Mouse (Mus musculus) heart, postnatal 25 days (tissue): ENCODE measurements around the gene Dnaja1. TPM values are rescaled to one million over a fixed set of nuclear protein-coding genes. Genes with fewer than 3 reads are reported as not detected.

Experiments used
- DNase-seq: peaks from one replicate; pipeline ENCODE4 v3.0.0; 2022; ENCODE audit warnings: low spot score
- intact Hi-C: fragments of 180-260 bp; cut with DNase I; formaldehyde crosslinking; loops from one replicate; pipeline ENCODE4 v1.15.1; 2025
- total RNA-seq, 2 experiments: library from RNA; stranded (reverse); gene quantifications; 2 replicates each; pipeline ENCODE4 v1.2.3; 2021

Gene Dnaja1
- 100 to 1,000 TPM in 1 of 2 experiments, 10 to 100 TPM in 1; 62.4 to 109 TPM for total RNA-seq

DNA sequence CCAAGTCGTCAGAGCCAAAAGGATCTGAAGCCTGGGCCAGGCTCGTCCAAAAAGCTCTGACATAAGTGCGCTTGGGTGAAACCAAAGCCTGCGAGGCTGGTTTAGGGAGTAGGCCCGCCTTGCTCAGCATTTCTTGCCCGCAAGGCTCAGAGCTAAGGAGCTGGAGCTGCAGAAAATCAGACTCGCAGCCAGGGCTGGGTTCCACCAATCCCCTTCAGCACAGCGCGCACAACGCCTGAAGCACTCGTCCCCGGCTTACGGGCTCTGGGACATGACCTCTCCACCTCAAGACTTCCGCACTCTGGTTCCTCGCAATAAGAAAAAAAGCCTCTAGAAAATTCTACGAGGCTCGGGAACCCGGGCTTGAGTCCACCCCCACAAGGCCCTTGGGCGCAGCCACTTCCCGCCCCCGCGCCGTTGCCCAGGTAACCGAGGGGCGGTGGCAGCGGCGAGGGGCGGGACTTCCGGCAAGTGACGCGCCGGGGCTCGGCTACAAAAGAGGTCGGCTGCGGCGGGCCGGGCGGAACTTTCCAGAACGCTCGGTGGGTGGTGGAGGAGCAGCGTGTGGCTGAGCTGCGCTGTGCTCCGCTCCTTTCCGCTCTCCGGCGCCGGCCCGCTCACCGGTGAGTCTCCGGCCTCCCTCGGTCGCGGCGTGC, at the start of gene Dnaja1:
TSS of gene Dnaja1 (plus strand) at position 140 of the 656 bp plus-strand sequence.
- intact Hi-C loops: loop anchor here (1.0 kb wide), 1 partner anchor 19 kb away; the partner anchor contains the start of gene Aptx
- peak; percentile 92 for DNase-seq

DNA sequence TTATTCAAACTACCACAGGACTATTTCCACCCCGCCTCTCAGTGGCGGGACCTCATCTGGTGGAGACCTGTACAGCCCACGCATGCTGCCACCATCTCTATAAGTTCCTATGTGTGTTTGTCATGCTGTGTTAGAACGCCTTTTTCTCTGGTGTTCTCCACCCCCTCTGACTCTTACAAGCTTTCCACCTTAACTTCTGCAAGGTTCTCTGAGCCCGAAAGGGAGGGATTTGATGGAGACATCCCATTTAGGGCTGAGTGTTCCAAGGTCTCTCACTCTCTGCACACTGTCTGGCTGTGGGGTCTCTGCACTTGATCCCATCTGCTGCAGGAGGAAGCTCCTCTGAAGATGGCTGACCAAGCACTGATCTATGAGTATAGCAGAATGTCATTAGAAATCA, 48.4 kb upstream of the Dnaja1 start:
- intact Hi-C loops: no loop called here
- no peak for DNase-seq

DNA sequence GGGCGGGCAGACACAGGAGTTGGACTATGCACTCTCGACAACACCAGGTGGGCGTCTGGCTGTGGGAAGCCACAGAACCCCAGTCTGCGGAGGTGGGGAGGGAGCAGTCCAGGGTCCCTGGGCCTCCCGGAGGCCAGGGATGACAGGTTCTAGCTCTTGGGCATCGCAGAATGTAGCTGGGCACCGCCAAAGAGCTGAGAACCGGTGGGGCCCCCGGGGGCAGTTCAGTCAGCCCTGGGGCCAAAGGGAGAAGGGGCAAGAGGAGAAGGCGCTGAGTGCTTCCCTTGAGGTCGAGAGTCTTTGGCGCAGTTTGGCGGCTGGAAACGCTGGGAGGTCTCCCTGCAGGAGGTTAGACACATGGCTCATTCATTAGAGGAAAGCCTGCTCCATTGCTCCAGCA, 45.6 kb upstream of the Dnaja1 start:
- intact Hi-C loops: no loop called here
- DNase-seq: no peak

DNA sequence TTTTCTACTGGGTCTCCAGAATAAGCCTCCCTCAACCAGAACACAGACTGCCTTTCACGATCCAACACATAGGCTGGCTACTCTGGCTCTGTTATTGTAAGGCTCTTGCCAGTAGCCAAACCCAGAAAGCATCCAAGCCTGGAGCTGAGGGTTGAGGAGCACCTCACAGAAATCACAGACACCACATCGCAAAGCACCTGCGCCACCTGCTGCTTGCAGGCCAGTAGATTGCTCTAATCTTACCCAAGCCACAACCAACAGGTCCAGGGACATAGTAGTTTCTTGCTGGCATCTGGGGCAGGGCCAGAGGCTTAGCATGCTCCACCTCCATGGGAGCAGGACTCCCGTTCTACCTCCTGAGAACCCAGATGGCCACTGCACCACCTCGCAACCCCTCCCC, 44.8 kb upstream of the Dnaja1 start:
- intact Hi-C loops: no loop called here
- DNase-seq: no peak

- intact Hi-C loops: loop anchor here (1.0 to 5.0 kb wide), 2 partner anchors 379 to 538 kb away; partner anchors contain the start of gene Aco1
- DNase-seq: no peak
Observed at GRCm38 (mm10) chr4:40680250-40680860, 41.6 kb upstream of the Dnaja1 start.

DNA sequence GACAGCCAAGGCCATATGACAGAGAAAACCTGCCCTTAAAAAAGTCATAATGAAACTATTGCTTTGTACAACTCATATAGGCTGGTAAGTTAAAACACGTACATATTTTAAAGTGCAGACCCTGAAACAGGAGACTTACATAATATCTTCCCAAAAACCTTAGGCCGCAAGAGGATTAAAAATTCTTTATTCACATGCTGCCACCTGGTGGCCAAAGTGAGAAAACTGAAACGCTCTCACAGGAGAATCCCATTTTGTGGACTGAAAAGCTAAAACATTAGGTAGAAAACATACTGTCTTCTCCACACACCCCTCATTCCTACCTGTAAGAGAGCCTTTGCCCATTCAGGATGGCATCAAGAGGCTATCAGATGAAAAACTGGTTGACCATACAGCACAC, 40.0 kb upstream of the Dnaja1 start:
- intact Hi-C loops: loop anchor here (5.0 kb wide), 1 partner anchor 540 kb away; the partner anchor contains the start of gene Aco1
- DNase-seq: no peak

GRCm38 (mm10) chr4:40682359-40682758, 39.6 kb upstream of the Dnaja1 start:
- intact Hi-C loops: loop anchor here (5.0 kb wide), 1 partner anchor 540 kb away; the partner anchor contains the start of gene Aco1
- DNase-seq: no peak

GRCm38 (mm10) chr4:40683306-40683705, 38.6 kb upstream of the Dnaja1 start:
- intact Hi-C loops: loop anchor here (5.0 kb wide), 1 partner anchor 541 kb away; the partner anchor contains the start of gene Aco1
- DNase-seq: no peak

DNA sequence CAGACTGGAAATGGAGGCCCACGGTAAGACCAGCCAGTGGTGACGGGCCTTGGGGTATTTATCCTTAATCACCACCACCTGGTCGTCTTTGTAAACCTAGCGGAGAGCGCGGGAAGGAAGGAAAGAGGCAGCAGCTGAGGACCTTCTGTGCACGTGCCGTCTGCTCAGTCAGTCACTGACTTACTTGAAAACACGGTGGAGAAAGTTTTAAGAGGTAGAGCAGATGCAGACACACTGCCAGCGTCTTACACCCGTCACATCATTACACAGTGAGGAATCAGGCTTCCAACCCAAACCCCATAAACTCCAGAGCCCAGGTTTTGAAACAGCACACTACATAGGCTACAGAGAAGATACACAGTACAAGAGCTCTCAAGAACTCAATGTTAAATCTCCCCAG, 30.9 kb upstream of the Dnaja1 start:
- intact Hi-C loops: no loop called here
- DNase-seq: no peak

- no peak for DNase-seq
- intact Hi-C loops: no loop called here
Observed at GRCm38 (mm10) chr4:40697059-40697458, 24.9 kb upstream of the Dnaja1 start.

GRCm38 (mm10) chr4:40700216-40700615, 21.7 kb upstream of the Dnaja1 start:
- DNase-seq: no peak
- intact Hi-C loops: no loop called here

DNA sequence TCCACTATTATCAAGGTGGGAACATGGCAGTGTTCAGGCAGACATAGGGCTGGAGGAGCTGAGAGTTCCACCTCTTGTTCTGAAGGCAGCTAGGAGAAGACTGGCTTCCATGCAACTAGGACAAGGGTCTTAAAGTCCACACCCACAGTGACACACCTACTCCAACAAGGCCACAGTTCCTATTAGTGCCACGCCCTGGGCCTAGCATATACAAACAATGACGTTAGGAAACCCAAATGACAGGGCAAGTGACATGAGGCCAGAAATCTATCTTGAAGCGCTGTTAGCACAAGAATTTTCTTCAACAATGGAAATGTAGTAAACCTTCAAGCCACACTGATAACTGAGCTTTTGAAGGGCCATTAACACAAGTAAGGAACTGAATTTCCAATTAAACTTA, 20.2 kb upstream of the Dnaja1 start:
- intact Hi-C loops: no loop called here

DNA sequence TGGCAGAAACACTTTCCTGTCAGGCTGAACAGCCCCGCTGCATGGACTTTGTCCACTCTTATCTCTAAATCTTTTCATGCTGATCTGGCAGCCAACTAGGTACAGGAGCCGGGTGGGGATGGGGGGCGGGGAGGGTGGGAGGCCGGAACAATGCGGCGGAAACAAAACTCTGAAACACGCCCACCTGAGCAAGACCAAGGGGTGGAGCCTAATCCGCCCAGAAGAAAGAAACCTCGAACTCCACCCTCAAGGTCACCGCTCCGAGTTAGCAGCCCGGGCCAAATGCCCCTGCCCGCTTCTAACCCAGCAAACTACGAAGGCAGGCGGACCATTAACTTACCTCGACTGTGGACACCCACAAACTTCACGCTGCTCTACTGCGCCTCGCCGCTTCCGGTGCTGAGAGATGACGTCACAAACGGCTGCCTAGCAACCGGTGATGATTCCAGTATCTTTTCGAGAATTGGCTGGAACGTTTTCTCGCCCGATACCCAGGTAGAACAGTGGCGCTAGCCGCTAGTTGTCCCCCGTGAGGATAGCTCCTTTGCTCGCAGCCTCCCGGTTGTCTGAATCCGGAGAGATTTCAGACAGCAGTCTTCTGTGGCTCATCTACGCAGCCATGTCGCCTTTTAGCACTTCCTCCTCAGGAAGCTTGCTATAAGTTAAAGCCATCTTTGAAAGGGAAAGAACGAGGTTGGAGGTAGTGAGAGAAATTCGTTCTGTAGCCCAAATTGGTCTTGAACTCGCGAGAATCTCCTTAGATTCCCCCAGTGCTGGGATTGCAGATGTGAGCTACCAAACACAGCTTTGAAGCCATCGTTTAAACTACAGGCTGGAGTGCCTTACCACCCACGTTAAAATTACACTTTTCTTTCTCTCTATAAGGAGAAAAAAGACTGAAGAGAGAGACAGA, 18.9 kb upstream of the Dnaja1 start, which contains the start of gene Aptx:
TSS of gene Aptx (minus strand) at position 398 of the 913 bp plus-strand sequence.
- intact Hi-C loops: loop anchor here (1.0 kb wide), 1 partner anchor 19 kb away; the partner anchor contains the start of gene Dnaja1
- DNase-seq: peak; percentile 89

More for the DNA sequence above, 20.2 kb upstream of the Dnaja1 start:
- no peak for DNase-seq

- intact Hi-C loops: loop anchor here (1.0 kb wide), 1 partner anchor 19 kb away; the partner anchor contains the start of gene Dnaja1
- no peak for DNase-seq
Observed at GRCm38 (mm10) chr4:40703710-40704275, 18.2 kb upstream of the Dnaja1 start.

GRCm38 (mm10) chr4:40717141-40717540, 4.8 kb upstream of the Dnaja1 start:
- intact Hi-C loops: no loop called here

DNA sequence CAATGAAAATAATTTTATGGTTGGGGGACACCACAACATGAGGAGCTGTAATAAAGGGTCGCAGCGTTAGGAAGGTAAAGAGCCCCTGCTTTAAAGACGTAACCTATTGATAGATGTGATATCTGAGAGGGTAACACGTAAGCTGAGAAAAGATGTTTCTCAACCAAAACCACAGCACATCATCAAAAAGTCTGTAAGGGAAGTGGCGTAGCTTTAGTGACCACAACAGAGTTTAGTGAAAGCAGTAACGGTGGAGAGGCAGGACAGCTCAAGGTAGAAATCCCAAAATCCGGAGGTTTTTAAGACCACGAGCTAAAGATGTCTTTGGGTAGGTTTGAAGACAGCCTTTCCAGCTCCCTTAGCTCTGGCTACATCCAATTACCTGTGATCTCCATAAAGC, 1.0 kb upstream of the Dnaja1 start:
- no peak for DNase-seq
- intact Hi-C loops: no loop called here

More at GRCm38 (mm10) chr4:40717141-40717540, 4.8 kb upstream of the Dnaja1 start:
- DNase-seq: no peak

DNA sequence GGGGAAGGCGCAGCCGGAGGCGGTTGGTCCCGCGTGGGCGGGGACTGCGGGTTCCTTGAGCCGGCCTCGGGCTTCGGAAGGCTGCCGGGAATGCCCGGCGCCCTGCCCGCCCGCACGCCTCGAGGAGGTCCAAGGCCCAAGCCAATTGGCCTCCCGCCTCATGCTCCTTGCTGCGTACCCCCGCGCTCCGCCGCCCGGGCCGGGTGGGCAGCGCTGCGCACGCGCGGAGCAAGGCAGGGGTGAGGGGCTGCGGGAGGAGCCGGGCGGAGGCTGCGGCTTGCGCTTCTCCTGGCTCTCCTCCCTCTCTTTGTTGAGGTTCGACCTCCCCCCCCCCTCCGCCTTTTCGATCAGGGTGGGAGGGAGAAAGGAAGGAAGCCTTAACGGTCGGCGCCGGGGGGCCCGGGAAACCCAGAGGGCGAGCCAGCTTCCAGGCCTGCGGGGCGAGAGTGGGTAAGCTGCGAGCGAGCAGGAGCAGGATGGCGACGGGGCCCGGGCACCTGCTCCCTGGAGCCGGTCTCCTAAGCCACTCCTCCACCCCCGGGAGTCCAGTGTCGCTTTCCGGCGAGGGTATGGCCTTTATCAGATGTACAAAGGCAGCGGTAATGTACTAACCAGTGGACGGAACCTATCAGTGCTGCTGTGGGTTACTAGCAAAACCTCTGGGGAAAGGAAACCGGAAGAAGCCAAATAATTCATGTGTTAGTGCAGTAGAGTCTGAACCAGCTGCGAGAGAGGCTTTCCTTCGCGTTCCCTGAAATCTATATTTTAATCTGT, 924 bp downstream of the Dnaja1 start:
- intact Hi-C loops: loop anchor here (1.0 kb wide), 1 partner anchor 20 kb away; the partner anchor contains the start of gene Aptx

DNA sequence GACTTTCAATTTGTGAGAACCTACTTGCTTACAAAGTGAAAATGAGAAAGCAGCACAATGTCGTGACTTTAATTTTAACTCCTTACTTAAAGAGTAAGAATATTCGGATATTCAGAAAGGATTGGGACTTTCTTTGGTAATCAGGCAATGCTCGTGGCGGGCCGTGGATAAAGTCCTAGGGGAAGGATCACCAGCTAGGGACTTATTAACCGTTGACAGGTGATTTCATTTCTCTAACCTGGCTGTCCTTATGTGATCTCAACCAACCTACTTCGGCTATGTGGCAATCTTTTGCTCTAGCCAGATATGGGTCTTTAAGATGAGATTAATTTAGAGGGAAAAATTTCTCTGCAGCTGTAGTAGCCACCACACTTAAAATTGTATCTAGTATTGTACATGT, 3.2 kb downstream of the Dnaja1 start:
- DNase-seq: no peak
- intact Hi-C loops: no loop called here

More for the DNA sequence above, 924 bp downstream of the Dnaja1 start:
- peak; percentile 55 for DNase-seq

- intact Hi-C loops: no loop called here
- no peak for DNase-seq
Observed at GRCm38 (mm10) chr4:40725554-40725953, 3.6 kb downstream of the Dnaja1 start.
